Mouse (Mus musculus) cortical plate, adult 2 months (tissue): ENCODE measurements around the gene Slc16a11.

ENCODE experiments used
- CTCF ChIP-seq: fragments of 200-500 bp; IDR thresholded peaks from 2 replicates; pipeline ENCODE4 v1.5.1; 2011; ENCODE audit warnings: mild to moderate bottlenecking, control low read depth, low read length; ENCODE audit not compliant: insufficient read depth; ENCODE audit errors: extremely low read depth
- POLR2A ChIP-seq: fragments of 200-500 bp; IDR thresholded peaks from 2 replicates; pipeline ENCODE4 v1.6.1; 2011; ENCODE audit warnings: mild to moderate bottlenecking, low read length, control low read depth; ENCODE audit not compliant: insufficient read depth; ENCODE audit errors: extremely low read depth

GRCm38 (mm10) chr11:70229260-70230010, 16.9 kb downstream of the Slc16a11 start, which contains the start of gene Bcl6b:
- TF ChIP-seq POLR2A: no peak
- TF ChIP-seq CTCF: no peak
